Mouse (Mus musculus): Measurements from ENCODE around the gene Acsl1. TPM values are rescaled to one million over a fixed set of nuclear protein-coding genes. Genes with fewer than 3 reads are reported as not detected.

Acsl1 gene
- polyA plus RNA-seq, 1 experiment: 23.2 TPM

GRCm38 (mm10) chr8:46499376-46500061, 28.7 kb downstream of the Acsl1 start:
- H3K27ac ChIP-seq (ENCODE audit: insufficient read depth, low read depth, low read length): no peak overlapping the region
- H3K4me1 ChIP-seq (ENCODE audit: control insufficient read depth, insufficient read depth, low read length): peaks cover 60% of the 10 kb centered on the region
- H3K4me3 ChIP-seq (ENCODE audit: insufficient read depth, low read length): no peak overlapping the region
- no peak for TF ChIP-seq CTCF (IDR thresholded peaks at IDR 0.05; ENCODE audit: low read depth, low read length)
- no peak for TF ChIP-seq POLR2A (IDR thresholded peaks at IDR 0.05; ENCODE audit: borderline replicate concordance, low read depth, low read length)

DNA sequence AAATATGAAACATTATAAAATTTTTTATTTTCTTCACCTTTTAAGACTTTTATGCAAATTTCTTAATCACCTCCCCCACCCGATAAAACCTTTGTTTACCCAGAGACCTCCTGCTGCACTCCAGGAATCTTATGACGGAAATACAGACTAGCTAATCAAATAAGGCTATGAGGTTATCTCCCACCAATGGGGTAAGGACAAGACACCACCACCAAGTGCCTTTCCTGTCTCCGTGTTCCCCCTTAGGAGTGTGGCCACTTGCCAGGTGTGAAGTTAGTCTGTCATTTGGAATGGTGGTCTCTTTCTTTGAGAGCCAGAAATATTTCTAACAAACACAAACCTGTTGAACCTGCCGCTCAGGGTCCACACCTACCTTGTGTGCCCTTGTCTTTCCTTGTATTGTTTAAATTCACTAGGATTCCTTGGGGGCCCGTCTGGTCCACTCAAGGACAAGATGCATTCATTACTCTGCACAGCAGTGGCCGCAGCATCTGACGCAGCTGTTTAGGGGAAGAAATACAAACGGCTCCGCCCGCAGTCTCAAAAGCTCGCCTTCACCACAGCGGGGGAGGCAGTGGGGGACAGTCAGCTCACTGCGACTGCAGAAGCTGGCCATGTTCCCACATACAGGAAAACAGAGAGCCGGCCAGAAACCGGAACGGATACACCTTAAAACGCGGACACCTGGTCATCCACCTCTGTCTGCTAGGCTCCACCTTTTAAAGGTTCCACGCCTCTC, 31.7 kb downstream of the Acsl1 start:
- Histone ChIP-seq H3K27ac (ENCODE audit: insufficient read depth, low read depth, low read length) (no peak overlapping the region), H3K4me3 (ENCODE audit: insufficient read depth, low read length) (no peak overlapping the region), H3K4me1 (ENCODE audit: control insufficient read depth, insufficient read depth, low read length) (peaks cover 40% of the 10 kb centered on the region)
- TF ChIP-seq POLR2A (IDR thresholded peaks at IDR 0.05; ENCODE audit: borderline replicate concordance, low read depth, low read length) (no peak), CTCF (IDR thresholded peaks at IDR 0.05; ENCODE audit: low read depth, low read length) (no peak)

- Histone ChIP-seq H3K4me3 (ENCODE audit: insufficient read depth, low read length) (no peak overlapping the region), H3K27ac (ENCODE audit: insufficient read depth, low read depth, low read length) (no peak overlapping the region), H3K4me1 (ENCODE audit: control insufficient read depth, insufficient read depth, low read length) (peaks cover 36% of the 10 kb centered on the region)
- TF ChIP-seq POLR2A (IDR thresholded peaks at IDR 0.05; ENCODE audit: borderline replicate concordance, low read depth, low read length): no peak
- TF ChIP-seq CTCF (IDR thresholded peaks at IDR 0.05; ENCODE audit: low read depth, low read length): no peak
These were observed 32.3 kb downstream of the Acsl1 start for GRCm38 (mm10) chr8:46503072-46503695.

- Histone ChIP-seq H3K4me1 (ENCODE audit: control insufficient read depth, insufficient read depth, low read length) (peaks cover 42% of the 10 kb centered on the region), H3K4me3 (ENCODE audit: insufficient read depth, low read length) (no peak overlapping the region), H3K27ac (ENCODE audit: insufficient read depth, low read depth, low read length) (peak overlapping the region; percentile 9; the same call in 1 of the 2 replicates)
- TF ChIP-seq POLR2A (IDR thresholded peaks at IDR 0.05; ENCODE audit: borderline replicate concordance, low read depth, low read length): no peak
- TF ChIP-seq CTCF (IDR thresholded peaks at IDR 0.05; ENCODE audit: low read depth, low read length): no peak
These were observed 33.4 kb downstream of the Acsl1 start for GRCm38 (mm10) chr8:46504196-46504595.

GRCm38 (mm10) chr8:46508488-46509395, 37.9 kb downstream of the Acsl1 start:
- no peak overlapping the region for H3K4me3 ChIP-seq (ENCODE audit: insufficient read depth, low read length)

GRCm38 (mm10) chr8:46509474-46509873, 38.6 kb downstream of the Acsl1 start:
- TF ChIP-seq CTCF (IDR thresholded peaks at IDR 0.05; ENCODE audit: low read depth, low read length) (no peak), POLR2A (IDR thresholded peaks at IDR 0.05; ENCODE audit: borderline replicate concordance, low read depth, low read length) (no peak)
- peaks cover 15% of the 10 kb centered on the region for H3K4me1 ChIP-seq (ENCODE audit: control insufficient read depth, insufficient read depth, low read length)
- H3K27ac ChIP-seq (ENCODE audit: insufficient read depth, low read depth, low read length): no peak overlapping the region
- H3K4me3 ChIP-seq (ENCODE audit: insufficient read depth, low read length): no peak overlapping the region

More at GRCm38 (mm10) chr8:46508488-46509395, 37.9 kb downstream of the Acsl1 start:
- peaks cover 22% of the 10 kb centered on the region for H3K4me1 ChIP-seq (ENCODE audit: control insufficient read depth, insufficient read depth, low read length)
- no peak for TF ChIP-seq CTCF (IDR thresholded peaks at IDR 0.05; ENCODE audit: low read depth, low read length)
- no peak for TF ChIP-seq POLR2A (IDR thresholded peaks at IDR 0.05; ENCODE audit: borderline replicate concordance, low read depth, low read length)
- no peak overlapping the region for H3K27ac ChIP-seq (ENCODE audit: insufficient read depth, low read depth, low read length)

GRCm38 (mm10) chr8:46511336-46511735, 40.5 kb downstream of the Acsl1 start:
- no peak overlapping the region for H3K4me3 ChIP-seq (ENCODE audit: insufficient read depth, low read length)
- no peak overlapping the region for H3K27ac ChIP-seq (ENCODE audit: insufficient read depth, low read depth, low read length)
- peaks cover 11% of the 10 kb centered on the region for H3K4me1 ChIP-seq (ENCODE audit: control insufficient read depth, insufficient read depth, low read length)

GRCm38 (mm10) chr8:46512538-46512937, 41.7 kb downstream of the Acsl1 start:
- peaks cover 11% of the 10 kb centered on the region for H3K4me1 ChIP-seq (ENCODE audit: control insufficient read depth, insufficient read depth, low read length)
- TF ChIP-seq CTCF (IDR thresholded peaks at IDR 0.05; ENCODE audit: low read depth, low read length) (no peak), POLR2A (IDR thresholded peaks at IDR 0.05; ENCODE audit: borderline replicate concordance, low read depth, low read length) (no peak)
- H3K4me3 ChIP-seq (ENCODE audit: insufficient read depth, low read length): no peak overlapping the region
- H3K27ac ChIP-seq (ENCODE audit: insufficient read depth, low read depth, low read length): no peak overlapping the region

More at GRCm38 (mm10) chr8:46511336-46511735, 40.5 kb downstream of the Acsl1 start:
- TF ChIP-seq CTCF (IDR thresholded peaks at IDR 0.05; ENCODE audit: low read depth, low read length) (no peak), POLR2A (IDR thresholded peaks at IDR 0.05; ENCODE audit: borderline replicate concordance, low read depth, low read length) (no peak)

DNA sequence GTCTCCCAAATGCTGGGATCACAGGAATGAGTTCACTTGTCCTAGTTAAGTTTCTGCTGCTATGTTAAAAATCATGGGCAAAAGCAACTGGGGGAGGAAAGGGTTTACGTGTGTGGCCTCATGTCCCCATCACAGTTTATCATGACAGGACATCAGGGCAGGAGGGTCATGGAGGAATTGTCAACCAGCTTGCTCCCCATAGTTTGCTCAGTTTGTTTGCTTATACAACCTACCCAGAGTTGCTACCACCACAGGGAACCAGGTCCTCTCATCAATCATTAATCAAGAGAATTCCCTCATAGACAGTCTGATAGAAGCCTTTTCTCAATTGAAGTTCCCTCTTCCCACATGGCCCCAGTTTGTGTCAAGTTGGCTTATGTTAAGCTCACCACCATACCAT, 43.2 kb downstream of the Acsl1 start:
- peaks cover 2% of the 10 kb centered on the region for H3K4me1 ChIP-seq (ENCODE audit: control insufficient read depth, insufficient read depth, low read length)
- TF ChIP-seq CTCF (IDR thresholded peaks at IDR 0.05; ENCODE audit: low read depth, low read length): no peak
- no peak for TF ChIP-seq POLR2A (IDR thresholded peaks at IDR 0.05; ENCODE audit: borderline replicate concordance, low read depth, low read length)
- H3K27ac ChIP-seq (ENCODE audit: insufficient read depth, low read depth, low read length): no peak overlapping the region
- H3K4me3 ChIP-seq (ENCODE audit: insufficient read depth, low read length): no peak overlapping the region

All from bone marrow macrophage, adult 2 months (primary cell).